Mouse (Mus musculus) CH12.LX (cell line): ENCODE data around the gene Akap10. TPM values are rescaled to one million over a fixed set of nuclear protein-coding genes. Genes with fewer than 3 reads are reported as not detected.

Source experiments
- DNase-seq: peaks from one replicate; pipeline ENCODE4 v3.0.0-alpha.2; 2013; ENCODE audit errors: extremely low read depth
- H3K27ac ChIP-seq: 2 replicates; pipeline ENCODE4 v1.5.1; 2012; ENCODE audit warnings: low read depth, mild to moderate bottlenecking, control low read depth, moderate library complexity; ENCODE audit not compliant: insufficient read depth
- H3K27me3 ChIP-seq: replicated peaks from 2 replicates; pipeline ENCODE3; 2012; ENCODE audit warnings: inconsistent platforms
- H3K36me3 ChIP-seq, 2 experiments: replicated peaks in 1 of 2; 2 replicates each; pipeline versions ENCODE3 to v1.6.1; 2012; ENCODE audit warnings: inconsistent platforms in 1 of 2, low read length in 1 of 2, mild to moderate bottlenecking in 1 of 2, mixed read lengths in 1 of 2, moderate library complexity in 1 of 2; ENCODE audit not compliant: control insufficient read depth in 1 of 2, insufficient read depth in 1 of 2
- H3K4me1 ChIP-seq, 2 experiments: 2 replicates each; pipeline ENCODE4 v1.6.1; 2012; ENCODE audit warnings: inconsistent platforms in 1 of 2, moderate library complexity in 1 of 2; ENCODE audit not compliant: insufficient read depth in 2 of 2, control insufficient read depth in 1 of 2
- H3K4me2 ChIP-seq: 2 replicates; pipeline ENCODE4 v1.6.1; 2012; ENCODE audit warnings: low read depth, mild to moderate bottlenecking, control low read depth; ENCODE audit not compliant: poor library complexity, insufficient read depth, severe bottlenecking
- H3K4me3 ChIP-seq, 3 experiments: fragments of 150-350 bp in 1 of 3; sonication (generic) in 1 of 3; replicated peaks in 1 of 3; 2 replicates each; pipeline versions ENCODE3 to v1.5.1; 2011 to 2012; ENCODE audit warnings: low read depth in 2 of 3, low read length in 2 of 3, mild to moderate bottlenecking in 2 of 3, moderate library complexity in 2 of 3, control low read depth in 1 of 3, improper control_type of control experiment in 1 of 3, inconsistent platforms in 1 of 3, mixed read lengths in 1 of 3; ENCODE audit not compliant: poor library complexity in 1 of 3
- H3K79me2 ChIP-seq: replicated peaks from 2 replicates; pipeline ENCODE4 v1.6.1; 2012; ENCODE audit warnings: mild to moderate bottlenecking, moderate library complexity; ENCODE audit not compliant: control insufficient read depth, poor library complexity, insufficient read depth, severe bottlenecking; ENCODE audit errors: extremely low read depth
- H3K9ac ChIP-seq: 2 replicates; pipeline ENCODE4 v1.6.1; 2012; ENCODE audit warnings: low read depth, mild to moderate bottlenecking, control low read depth, moderate library complexity; ENCODE audit not compliant: insufficient read depth
- H3K9me3 ChIP-seq: replicated peaks from 2 replicates; pipeline ENCODE3; 2012; ENCODE audit warnings: low read length, inconsistent platforms, mixed read lengths
- BHLHE40 ChIP-seq: IDR thresholded peaks from 2 replicates; pipeline ENCODE4 v1.6.1; 2011; ENCODE audit warnings: mild to moderate bottlenecking, low read depth, low read length, improper control_type of control experiment
- CHD2 ChIP-seq: IDR thresholded peaks from 2 replicates; pipeline ENCODE4 v1.6.1; 2011; ENCODE audit warnings: low read length, improper control_type of control experiment
- CTCF ChIP-seq, 2 experiments: IDR thresholded peaks in 1 of 2; conservative IDR thresholded peaks in 1 of 2; 2 replicates each; pipeline ENCODE4 v1.5.1; 2011 to 2012; ENCODE audit warnings: low read depth in 2 of 2, low read length in 2 of 2, improper control_type of control experiment in 1 of 2, inconsistent platforms in 1 of 2, mild to moderate bottlenecking in 1 of 2, moderate library complexity in 1 of 2
- E2F4 ChIP-seq: IDR thresholded peaks from 2 replicates; pipeline ENCODE4 v1.6.1; 2011; ENCODE audit warnings: low read depth, low read length, improper control_type of control experiment; ENCODE audit not compliant: insufficient replicate concordance
- ELF1 ChIP-seq: IDR thresholded peaks from 2 replicates; pipeline ENCODE4 v1.6.1; 2014; ENCODE audit warnings: low read depth, mild to moderate bottlenecking, inconsistent platforms, low read length, improper control_type of control experiment
- ETS1 ChIP-seq: conservative IDR thresholded peaks from 2 replicates; pipeline ENCODE4 v1.6.1; 2012; ENCODE audit warnings: low read depth, mild to moderate bottlenecking, inconsistent platforms, low read length, improper control_type of control experiment, moderate library complexity
- GABPA ChIP-seq: IDR thresholded peaks from 2 replicates; pipeline ENCODE4 v1.6.1; 2012; ENCODE audit warnings: low read depth, low read length, improper control_type of control experiment, inconsistent platforms; ENCODE audit not compliant: insufficient replicate concordance
- HCFC1 ChIP-seq: IDR thresholded peaks from 2 replicates; pipeline ENCODE4 v1.6.1; 2012; ENCODE audit warnings: low read depth, mild to moderate bottlenecking, inconsistent platforms, low read length, improper control_type of control experiment
- IRF4 ChIP-seq: IDR thresholded peaks from 2 replicates; pipeline ENCODE4 v1.6.1; 2014; ENCODE audit warnings: low read depth, mild to moderate bottlenecking, inconsistent platforms, low read length, improper control_type of control experiment
- JUN ChIP-seq: IDR thresholded peaks from 2 replicates; pipeline ENCODE4 v1.6.1; 2011; ENCODE audit warnings: low read depth, mild to moderate bottlenecking, low read length, improper control_type of control experiment, moderate library complexity; ENCODE audit not compliant: insufficient read depth
- JUND ChIP-seq: conservative IDR thresholded peaks from 2 replicates; pipeline ENCODE4 v1.6.1; 2011; ENCODE audit warnings: low read depth, low read length, improper control_type of control experiment
- MEF2A ChIP-seq: IDR thresholded peaks from 2 replicates; pipeline ENCODE4 v1.6.1; 2014; ENCODE audit warnings: low read depth, mild to moderate bottlenecking, inconsistent platforms, low read length, improper control_type of control experiment, borderline replicate concordance
- MXI1 ChIP-seq: IDR thresholded peaks from 2 replicates; pipeline ENCODE4 v1.6.1; 2011; ENCODE audit warnings: mild to moderate bottlenecking, low read depth, low read length, improper control_type of control experiment
- MYC ChIP-seq: IDR thresholded peaks from 2 replicates; pipeline ENCODE4 v1.6.1; 2011; ENCODE audit warnings: low read depth, mild to moderate bottlenecking, improper control_type of control experiment, low read length
- NELFE ChIP-seq: IDR thresholded peaks from 2 replicates; pipeline ENCODE4 v1.6.1; 2011; ENCODE audit warnings: low read depth, low read length, improper control_type of control experiment
- NRF1 ChIP-seq: IDR thresholded peaks from 2 replicates; pipeline ENCODE4 v1.6.1; 2014; ENCODE audit warnings: low read depth, mild to moderate bottlenecking, inconsistent platforms, low read length, improper control_type of control experiment, moderate library complexity
- POLR2A ChIP-seq: IDR thresholded peaks from 2 replicates; pipeline ENCODE4 v1.6.1; 2011; ENCODE audit warnings: low read depth, mild to moderate bottlenecking, improper control_type of control experiment, low read length
- RAD21 ChIP-seq: IDR thresholded peaks from 2 replicates; pipeline ENCODE4 v1.6.1; 2011; ENCODE audit warnings: low read depth, mild to moderate bottlenecking, low read length, improper control_type of control experiment, moderate library complexity
- RCOR1 ChIP-seq: conservative IDR thresholded peaks from 2 replicates; pipeline ENCODE4 v1.6.1; 2012; ENCODE audit warnings: low read depth, mild to moderate bottlenecking, inconsistent platforms, low read length, improper control_type of control experiment
- SIN3A ChIP-seq: IDR thresholded peaks from 2 replicates; pipeline ENCODE4 v1.6.1; 2012; ENCODE audit warnings: low read length, improper control_type of control experiment, inconsistent platforms
- SMC3 ChIP-seq: IDR thresholded peaks from 2 replicates; pipeline ENCODE4 v1.6.1; 2011; ENCODE audit warnings: low read depth, low read length, improper control_type of control experiment
- TBP ChIP-seq: conservative IDR thresholded peaks from 2 replicates; pipeline ENCODE4 v1.6.1; 2011; ENCODE audit warnings: low read depth, low read length, improper control_type of control experiment
- TCF12 ChIP-seq: IDR thresholded peaks from 2 replicates; pipeline ENCODE4 v1.6.1; 2014; ENCODE audit warnings: low read depth, mild to moderate bottlenecking, inconsistent platforms, low read length, improper control_type of control experiment
- USF2 ChIP-seq: conservative IDR thresholded peaks from 2 replicates; pipeline ENCODE4 v1.6.1; 2011; ENCODE audit warnings: low read depth, low read length, improper control_type of control experiment
- ZKSCAN1 ChIP-seq: IDR thresholded peaks from 2 replicates; pipeline ENCODE4 v1.6.1; 2012; ENCODE audit warnings: low read depth, inconsistent platforms, low read length, improper control_type of control experiment, borderline replicate concordance
- ZNF384 ChIP-seq: IDR thresholded peaks from 2 replicates; pipeline ENCODE4 v1.6.1; 2012; ENCODE audit warnings: low read depth, low read length, improper control_type of control experiment, inconsistent platforms
- dilution Hi-C: fragments of 300-500 bp; cut with MboI; formaldehyde crosslinking; loops from 2 replicates; pipeline ENCODE4 v1.14.3; 2020; ENCODE audit warnings: low sequenced_read_pairs; ENCODE audit not compliant: extremely low pct_unique_long_range_greater_than_20kb, extremely low pct_ligation_motif_present
- in situ Hi-C: fragments of 300-500 bp; cut with MboI; formaldehyde crosslinking; loops from 3 replicates; pipeline ENCODE4 v1.14.3; 2019; ENCODE audit warnings: low sequenced_read_pairs, low pct_ligation_motif_present, low pct_unique_long_range_greater_than_20kb, mixed read lengths
- polyA plus RNA-seq: library from polyadenylated mRNA; unstranded; fragments of >175 nt; gene quantifications from 2 replicates; pipeline ENCODE4 v1.2.1, GENCODE M21; 2012; ENCODE audit warnings: low read depth; ENCODE audit not compliant: insufficient read length
- total RNA-seq, 2 experiments: library from RNA; depleted of rRNA; stranded (reverse); fragments of 300-350 nt in 1 of 2; fragments of >200 nt in 1 of 2; gene quantifications; 2 replicates each; pipeline ENCODE4 v1.2.3; 2012 to 2014

The Akap10 gene
- total and polyA plus RNA-seq, 3 experiments, result 24.1 to 38.4 (median 25.3) TPM

GRCm38 (mm10) chr11:61964611-61965010, 34.6 kb upstream of the Akap10 start:
- no peak for TF ChIP-seq MYC
- no peak for TF ChIP-seq TBP
- TF ChIP-seq E2F4, result no peak
- no peak for TF ChIP-seq MEF2A
- TF ChIP-seq USF2, result no peak
- TF ChIP-seq SIN3A, result no peak
- Histone ChIP-seq H3K4me3 (no peak overlapping the region), H3K4me2 (no peak overlapping the region), H3K36me3 (no peaks in the 10 kb centered on the region), H3K27me3 (no peaks in the 10 kb centered on the region), H3K79me2 (no peaks in the 10 kb centered on the region), H3K27ac (no peak overlapping the region), H3K9ac (no peak overlapping the region), H3K4me1 (peaks cover 13 to 23% of the 10 kb centered on the region in 2 experiments), H3K9me3 (no peaks in the 10 kb centered on the region)
- no peak for DNase-seq
- in situ Hi-C loops (no loop called here), dilution Hi-C loops (no loop called here)

DNA sequence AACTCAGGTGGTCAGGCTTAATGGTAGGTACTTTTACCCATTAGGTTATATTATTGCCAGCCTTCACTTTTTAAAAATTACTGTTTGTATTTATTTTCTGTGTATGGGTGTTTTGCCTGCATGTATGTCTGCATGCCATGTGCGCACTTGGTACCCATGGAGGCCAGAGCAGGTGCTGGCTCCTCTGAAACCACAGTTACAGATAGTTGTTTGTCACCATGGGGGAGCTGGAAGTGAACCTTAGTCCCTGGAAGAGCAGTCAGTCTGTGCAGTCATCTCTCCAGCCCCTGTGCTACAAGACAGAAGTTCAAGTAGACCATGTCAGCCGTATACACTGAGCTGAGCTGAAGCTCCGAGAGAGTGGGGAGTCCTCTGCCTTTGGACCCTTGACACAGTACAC, 33.1 kb upstream of the Akap10 start:
- dilution Hi-C loops (no loop called here), in situ Hi-C loops (no loop called here)
- Histone ChIP-seq H3K27me3 (no peaks in the 10 kb centered on the region), H3K79me2 (no peaks in the 10 kb centered on the region), H3K9ac (no peak overlapping the region), H3K4me1 (peaks cover 13 to 23% of the 10 kb centered on the region in 2 experiments), H3K9me3 (no peaks in the 10 kb centered on the region), H3K27ac (no peak overlapping the region), H3K36me3 (no peaks in the 10 kb centered on the region), H3K4me2 (no peak overlapping the region), H3K4me3 (no peak overlapping the region)
- no peak for DNase-seq
- TF ChIP-seq E2F4 (no peak), POLR2A (no peak), ELF1 (no peak), MYC (no peak), TCF12 (no peak), MEF2A (no peak), ZKSCAN1 (no peak), RCOR1 (no peak), SMC3 (no peak), TBP (no peak), JUN (no peak)

DNA sequence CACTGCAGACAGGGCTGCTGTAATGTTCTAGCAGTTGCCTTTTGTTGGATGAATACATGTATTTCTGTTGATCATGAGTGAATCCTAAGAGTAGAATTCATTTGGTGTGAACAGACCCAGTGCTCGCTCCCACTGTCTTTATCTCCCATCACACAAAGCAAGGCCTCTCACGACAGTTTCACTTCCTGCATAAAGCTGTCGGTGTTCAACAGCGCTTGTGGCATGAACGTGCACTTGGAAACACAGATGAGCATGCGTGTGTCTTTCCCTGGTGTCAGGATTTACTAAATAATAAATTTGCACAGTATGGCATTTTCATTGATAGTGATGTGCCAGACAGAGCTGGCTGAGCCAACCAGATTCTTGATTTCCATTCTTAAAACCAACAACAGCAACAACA, 32.6 kb upstream of the Akap10 start:
- dilution Hi-C loops (no loop called here), in situ Hi-C loops (no loop called here)

More for the DNA sequence above, 32.6 kb upstream of the Akap10 start:
- 0 out of 2 replicates have a peak overlapping the region, but pooled peaks have one; percentile 6 for H3K4me2 ChIP-seq
- peaks cover 13 to 23% of the 10 kb centered on the region in 2 experiments for H3K4me1 ChIP-seq
- H3K27me3 ChIP-seq, result no peaks in the 10 kb centered on the region
- TF ChIP-seq POLR2A (no peak; the same call in 1 of the 2 replicates), NELFE (no peak), CHD2 (no peak), NRF1 (peak; percentile 81), JUND (no peak), BHLHE40 (peak; percentile 89), MXI1 (no peak), ELF1 (peak; percentile 55; the same call in 1 of the 2 replicates), SIN3A (no peak), GABPA (no peak), ZNF384 (no peak), MEF2A (no peak), ETS1 (no peak; the same call in 1 of the 2 replicates), HCFC1 (0 out of 2 replicates have a peak, but pooled peaks have one; percentile 8), JUN (no peak), TBP (no peak), RAD21 (no peak), CTCF (conservative IDR thresholded peaks at IDR 0.05 in 1 of 2, IDR thresholded peaks at IDR 0.05 in 1 of 2; ENCODE audit: low read depth in 2 of 2, low read length in 2 of 2) (no peak), IRF4 (peak; percentile 93)
- no peak overlapping the region for H3K4me3 ChIP-seq
- H3K27ac ChIP-seq, result no peak overlapping the region
- peak; percentile 60 for DNase-seq
- H3K36me3 ChIP-seq, result no peaks in the 10 kb centered on the region
- no peak overlapping the region for H3K9ac ChIP-seq
- no peaks in the 10 kb centered on the region for H3K79me2 ChIP-seq
- peaks cover 2% of the 10 kb centered on the region for H3K9me3 ChIP-seq
